Mouse (Mus musculus): ENCODE results near the gene Ppp2r2d.

GRCm38 (mm10) chr7:138864776-138865175 is 18.9 kb downstream of the Ppp2r2d start:
- TF ChIP-seq POLR2A (IDR thresholded peaks at IDR 0.05; ENCODE audit: borderline replicate concordance, low read depth, low read length) (no peak), CTCF (IDR thresholded peaks at IDR 0.05; ENCODE audit: low read depth, low read length) (no peak)
